ENCODE assay signal across 9 mouse cellular contexts in the genomic region with DNA sequence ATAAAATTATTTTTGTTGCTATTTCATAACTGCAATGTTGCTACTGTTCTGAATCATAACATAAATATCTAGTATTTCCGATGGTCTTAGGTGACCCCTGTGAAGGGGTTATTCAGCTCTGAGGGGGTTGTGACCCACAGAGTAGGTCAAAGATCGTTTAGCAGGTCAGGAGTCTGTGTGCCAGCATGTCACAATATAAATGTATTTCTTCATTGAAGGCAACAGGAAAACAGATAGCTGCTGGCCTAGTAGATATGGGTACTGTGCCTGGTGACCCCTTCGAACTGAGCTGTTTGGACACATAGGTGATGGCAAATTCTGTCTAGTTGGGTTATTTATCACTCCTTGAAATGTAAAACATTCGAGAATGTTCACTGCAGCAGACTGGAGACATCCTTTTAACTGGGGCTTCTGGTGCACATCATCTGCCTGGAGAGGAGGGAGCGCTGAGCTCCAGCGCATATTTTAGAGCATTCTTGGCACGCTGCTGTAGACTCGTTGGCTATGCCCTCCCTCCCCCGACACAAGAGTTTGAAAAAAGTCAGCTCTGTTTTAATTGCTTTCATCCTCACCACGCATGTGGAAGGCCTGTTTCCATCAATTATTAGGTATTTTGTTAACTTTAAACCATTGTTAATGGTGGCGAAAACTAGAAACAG. TPM values are rescaled to one million over a fixed set of nuclear protein-coding genes. Genes with fewer than 3 reads are reported as not detected.
DNase-seq lines count a peak whose midpoint lies in the region; ATAC-seq and TF ChIP-seq lines count a peak whose summit lies in the region.
"Had no signal": no experiment of that assay in that cellular context is flagged by ENCODE, and none has a peak within 500 bp of the region (broad histone marks: within the 10 kb centered on the region; RNA-seq: fewer than 3 reads in every experiment).

No protein-coding gene starts in this region.

- H3K4me3 ChIP-seq in hindbrain, postnatal 0 days (ENCODE audit: low read length), result no peak overlapping the region
- H3K4me3 ChIP-seq in hindbrain, embryonic 10.5 days, result no peak overlapping the region
- H3K4me3 ChIP-seq in heart, embryonic 13.5 days, result no peak overlapping the region
- H3K4me3 ChIP-seq in cerebellum, adult 2 months (replicated peaks; ENCODE audit: insufficient read depth, low read depth, low read length), result no peak overlapping the region
- H3K4me3 ChIP-seq: neural tube, embryonic 13.5 days had no signal

- peak; percentile 63; the same call in 1 of the 2 replicates for ATAC-seq in hindbrain, postnatal 0 days
- no peak for ATAC-seq in heart, embryonic 13.5 days (ENCODE audit: extremely low read depth, insufficient number of reproducible peaks, low FRiP score, low TSS enrichment)
- ATAC-seq in monocyte, adult 5-6 weeks (replicated peaks; ENCODE audit: insufficient number of reproducible peaks, low FRiP score, low TSS enrichment, poor library complexity, severe bottlenecking), result no peak

- peak; percentile 38 for DNase-seq in hindbrain, postnatal 0 days (ENCODE audit: low spot score)
- no peak for DNase-seq in hindbrain, embryonic 10.5 days (ENCODE audit: low spot score)
- DNase-seq in kidney, postnatal 25 days, result peak; percentile 50 to 63
- DNase-seq in lung, postnatal 25 days (ENCODE audit: low spot score), result peak; percentile 25
- DNase-seq in cerebellum, adult 2 months, result no peak
- no peak for DNase-seq in ovary, adult 18-20 months (ENCODE audit: low spot score)

- no peaks in the 10 kb centered on the region for H3K36me3 ChIP-seq in hindbrain, postnatal 0 days (ENCODE audit: insufficient read depth, low read length)
- H3K36me3 ChIP-seq in hindbrain, embryonic 10.5 days, result peaks cover 11% of the 10 kb centered on the region
- peaks cover 11% of the 10 kb centered on the region for H3K36me3 ChIP-seq in heart, embryonic 13.5 days
- H3K36me3 ChIP-seq: neural tube, embryonic 13.5 days had no signal

- no peak overlapping the region for H3K9ac ChIP-seq in hindbrain, postnatal 0 days (replicated peaks; ENCODE audit: low read length)
- H3K9ac ChIP-seq in heart, embryonic 13.5 days, result no peak overlapping the region
- H3K9ac ChIP-seq: neural tube, embryonic 13.5 days had no signal

- no peak overlapping the region for H3K27ac ChIP-seq in hindbrain, postnatal 0 days
- H3K27ac ChIP-seq in hindbrain, embryonic 10.5 days, result no peak overlapping the region
- peak overlapping the region; percentile 80 for H3K27ac ChIP-seq in heart, embryonic 13.5 days (replicated peaks)
- H3K27ac ChIP-seq in cerebellum, adult 2 months (ENCODE audit: insufficient read depth, low read length), result no peak overlapping the region
- H3K27ac ChIP-seq: neural tube, embryonic 13.5 days had no signal

- 39% methylated on average over 11 of the region's 11 CpGs for WGBS in hindbrain, postnatal 0 days
- 66% methylated on average over 11 of the region's 11 CpGs for WGBS in hindbrain, embryonic 10.5 days
- WGBS in heart, embryonic 13.5 days, result 22% methylated on average over 11 of the region's 11 CpGs
- 40% methylated on average over 11 of the region's 11 CpGs for WGBS in cerebellum, adult 2 months

- no peaks in the 10 kb centered on the region for H3K9me3 ChIP-seq in hindbrain, postnatal 0 days (ENCODE audit: low read length)
- no peaks in the 10 kb centered on the region for H3K9me3 ChIP-seq in hindbrain, embryonic 10.5 days
- no peaks in the 10 kb centered on the region for H3K9me3 ChIP-seq in heart, embryonic 13.5 days
- H3K9me3 ChIP-seq: neural tube, embryonic 13.5 days had no signal

- 0 out of 2 replicates have a peak, but pooled peaks cover 5% of the 10 kb centered on the region for H3K4me1 ChIP-seq in hindbrain, postnatal 0 days (ENCODE audit: insufficient read depth, low read length)
- peaks cover 15% of the 10 kb centered on the region; the same call in 1 of the 2 replicates for H3K4me1 ChIP-seq in hindbrain, embryonic 10.5 days (replicated peaks)
- peaks cover 53% of the 10 kb centered on the region for H3K4me1 ChIP-seq in heart, embryonic 13.5 days
- no peaks in the 10 kb centered on the region for H3K4me1 ChIP-seq in cerebellum, adult 2 months (ENCODE audit: control insufficient read depth, insufficient read depth, low read length)

- no peak overlapping the region for H3K4me2 ChIP-seq in hindbrain, postnatal 0 days (ENCODE audit: low read depth, low read length)
- H3K4me2 ChIP-seq in heart, embryonic 13.5 days, result peak overlapping the region; percentile 35
- H3K4me2 ChIP-seq: neural tube, embryonic 13.5 days had no signal

- no peak for TF ChIP-seq POLR2A in cerebellum, adult 2 months (IDR thresholded peaks at IDR 0.05; ENCODE audit: borderline replicate concordance, insufficient read depth, low read length)

- H3K27me3 ChIP-seq in hindbrain, postnatal 0 days (ENCODE audit: insufficient read depth, low read length), result no peaks in the 10 kb centered on the region
- no peaks in the 10 kb centered on the region for H3K27me3 ChIP-seq in hindbrain, embryonic 10.5 days (ENCODE audit: insufficient read depth, poor library complexity, severe bottlenecking)
- no peaks in the 10 kb centered on the region for H3K27me3 ChIP-seq in heart, embryonic 13.5 days (replicated peaks)
- H3K27me3 ChIP-seq in cerebellum, adult 2 months (ENCODE audit: control insufficient read depth, insufficient read depth, low read length), result no peaks in the 10 kb centered on the region
- H3K27me3 ChIP-seq: neural tube, embryonic 13.5 days had no signal

- TF ChIP-seq CTCF in hindbrain, postnatal 0 days (IDR thresholded peaks at IDR 0.05; ENCODE audit: low read depth), result no peak
- TF ChIP-seq CTCF in cerebellum, adult 2 months (IDR thresholded peaks at IDR 0.05; ENCODE audit: borderline replicate concordance, insufficient read depth, low read depth, low read length), result no peak

RNA-seq across cellular contexts. Expression of gene Dcbld2, which starts 13.6 kb away (rescaled TPM):
- total RNA-seq in hindbrain, postnatal 0 days (2014; rRNA removed), result 28.9 and 37.1 TPM in 2 replicates
- 3.7 and 4.4 TPM in 2 replicates for polyA plus RNA-seq in hindbrain, postnatal 0 days (2015; fragmentation: Nextera tagmentation; extraction: Ambion mirVana)
- polyA plus RNA-seq in hindbrain, embryonic 10.5 days (2016; fragmentation: Nextera tagmentation; extraction: Ambion mirVana), result 6.5 and 7.3 TPM in 2 replicates
- 8.0 and 8.5 TPM in 2 replicates for polyA plus RNA-seq in heart, embryonic 13.5 days (2015; fragmentation: Nextera tagmentation; extraction: Ambion mirVana)
- total RNA-seq in monocyte, adult 5-6 weeks (2017), result 0.48 to 1.8 TPM (median 1.7 TPM) in 3 replicates
- 17.0 and 17.1 TPM in 2 replicates for polyA plus RNA-seq in cerebellum, adult 2 months (2012; rRNA removed)

Comparison
In these comparisons a context has a peak if more than half of its experiments do, and no peak if none do; other contexts are left out.
1. DNase-seq: peak in hindbrain, postnatal 0 days (single experiment), kidney, postnatal 25 days (2 of 2) and lung, postnatal 25 days (single experiment); none in hindbrain, embryonic 10.5 days (single experiment), cerebellum, adult 2 months (0 of 2) and ovary, adult 18-20 months (single experiment).